Mouse (Mus musculus) spleen, adult 2 months (tissue): ENCODE results near the gene Prex1.

ENCODE experiments used
- CTCF ChIP-seq: fragments of 200-500 bp; IDR thresholded peaks from 2 replicates; pipeline ENCODE4 v1.5.1; 2011; ENCODE audit warnings: mild to moderate bottlenecking, inconsistent platforms; ENCODE audit not compliant: insufficient read depth, insufficient read length, insufficient replicate concordance; ENCODE audit errors: extremely low read depth
- POLR2A ChIP-seq: fragments of 200-500 bp; IDR thresholded peaks from 2 replicates; pipeline ENCODE4 v1.6.1; 2011; ENCODE audit warnings: low read depth, low read length, inconsistent platforms

GRCm38 (mm10) chr2:166699552-166699951, 14.1 kb downstream of the Prex1 start:
- TF ChIP-seq POLR2A (no peak), CTCF (no peak)
